Mouse (Mus musculus): ENCODE results near the gene Usp15. TPM values are rescaled to one million over a fixed set of nuclear protein-coding genes. Genes with fewer than 3 reads are reported as not detected.

The Usp15 gene
- total RNA-seq, 1 experiment from 2014 or later = 263 TPM

DNA sequence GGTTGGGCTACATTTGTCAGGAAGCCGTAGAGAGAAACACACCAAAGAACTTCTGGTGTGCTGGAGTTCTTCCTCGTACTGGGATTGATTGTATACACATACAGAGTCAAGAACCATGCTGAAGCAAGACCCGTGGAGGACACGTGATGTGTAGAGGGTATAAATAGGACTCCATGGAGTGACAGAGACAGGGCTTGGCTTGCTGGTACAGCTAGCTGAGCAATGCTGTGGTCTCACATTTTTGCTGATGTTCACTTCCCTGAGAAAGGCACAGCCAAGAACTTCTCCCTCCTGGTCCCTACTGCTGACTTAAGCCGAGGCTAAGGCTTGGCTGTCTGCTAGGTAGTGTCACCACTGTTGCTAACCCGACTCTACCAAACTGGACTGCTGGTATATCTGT is 136.0 kb downstream of the Usp15 start:
- ATAC-seq (ENCODE audit: extremely low read depth, insufficient number of reproducible peaks, low FRiP score, poor library complexity, severe bottlenecking) = no peak

DNA sequence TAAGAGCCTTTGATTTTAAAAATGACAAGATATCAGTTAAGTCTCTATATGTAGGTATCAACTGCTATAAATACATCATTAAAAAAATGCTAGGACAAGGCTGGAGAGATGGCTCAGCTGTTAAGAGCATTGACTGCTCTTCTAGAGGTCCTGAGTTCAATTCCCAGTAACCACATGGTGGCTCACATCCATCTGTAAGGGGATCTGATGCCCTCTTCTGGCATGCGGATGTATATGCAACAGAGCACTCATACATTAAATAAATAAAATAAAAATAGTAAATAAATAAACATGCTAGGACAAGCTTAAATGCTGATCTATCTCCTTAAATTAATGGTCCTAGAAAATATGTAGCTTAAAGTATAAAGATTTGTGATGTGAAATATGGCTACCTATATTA is 139.7 kb downstream of the Usp15 start:
- no peak for ATAC-seq (ENCODE audit: extremely low read depth, insufficient number of reproducible peaks, low FRiP score, poor library complexity, severe bottlenecking)

DNA sequence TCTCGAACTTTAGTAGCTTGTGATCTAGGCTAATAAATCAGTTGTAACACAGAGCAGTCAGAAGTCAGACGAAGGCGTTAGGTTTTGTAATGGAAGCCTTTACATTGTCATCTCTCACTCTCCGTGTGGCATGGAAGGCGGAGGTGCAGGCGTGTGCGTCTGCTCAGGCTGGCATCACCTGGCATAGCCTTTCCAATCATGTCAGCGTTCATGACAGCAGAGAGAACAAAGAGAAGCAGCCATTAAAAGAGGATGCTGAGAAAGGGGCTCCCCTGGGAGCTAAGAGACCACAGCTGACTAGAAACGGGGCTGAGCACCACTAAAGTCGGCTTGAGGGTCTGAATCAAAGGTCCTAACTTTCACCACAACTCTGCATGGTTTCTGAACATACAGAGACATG is 140.3 kb downstream of the Usp15 start:
- no peak for ATAC-seq (ENCODE audit: extremely low read depth, insufficient number of reproducible peaks, low FRiP score, poor library complexity, severe bottlenecking)

DNA sequence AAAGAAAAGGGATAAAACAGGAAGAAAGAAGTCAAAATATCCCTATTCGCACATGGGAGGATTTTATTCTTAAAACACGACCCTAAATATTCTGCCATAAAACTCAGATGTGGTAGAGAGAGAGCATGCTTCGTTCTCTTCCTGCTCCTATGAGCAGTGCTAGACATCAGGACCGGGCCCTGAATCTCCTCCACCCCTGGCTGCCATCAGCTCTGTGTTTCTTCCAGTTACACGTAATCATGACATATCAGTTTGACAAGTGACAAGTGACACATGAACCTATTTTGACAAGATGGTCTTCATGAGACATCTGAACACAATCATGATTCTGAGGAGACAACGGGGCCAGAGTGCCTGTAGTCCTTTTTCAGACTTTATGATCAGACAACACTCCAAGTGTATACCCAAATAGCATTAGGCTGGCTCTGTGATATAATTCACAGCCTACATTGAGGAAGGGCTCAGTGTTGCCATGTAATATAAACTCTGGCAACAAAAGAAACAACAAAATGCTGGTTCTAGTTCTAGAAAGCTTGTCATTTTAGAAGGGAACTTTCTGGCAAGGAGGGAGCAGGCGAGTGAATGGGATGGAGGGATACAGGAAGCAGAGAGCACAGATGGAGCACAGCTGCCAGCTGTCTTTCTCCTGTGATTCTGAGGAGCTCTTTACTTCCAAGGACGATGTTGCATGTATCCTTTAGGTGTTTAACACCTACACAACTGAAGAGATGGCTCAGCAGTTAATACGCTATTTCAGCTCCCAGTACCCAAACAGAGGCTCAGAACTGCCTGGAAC is 141.4 kb downstream of the Usp15 start:
- ATAC-seq (ENCODE audit: extremely low read depth, insufficient number of reproducible peaks, low FRiP score, poor library complexity, severe bottlenecking) = no peak

Other genes starting within 250 kb of the Usp15 start
- 139 and 162 TPM in 2 replicates for gene Mon2, start 120.5 kb downstream of the Usp15 start, total RNA-seq (2017)
- gene Fam19a2, start 67.0 kb upstream of the Usp15 start, total RNA-seq (2017) = not detected in 2 replicates

Measured in neutrophil, adult 5-6 weeks (primary cell).